Mouse (Mus musculus) hindbrain, embryonic 14.5 days (tissue): ENCODE data around the gene Stom. TPM values are rescaled to one million over a fixed set of nuclear protein-coding genes. Genes with fewer than 3 reads are reported as not detected.

Source experiments
- ATAC-seq: fragments of 200-750 bp; cut with Nextera tagmentation; 2 replicates; pipeline ENCODE4 v1.8.0; 2017; ENCODE audit warnings: moderate number of reproducible peaks, mild to moderate bottlenecking, moderate TSS enrichment, moderate library complexity; ENCODE audit not compliant: low FRiP score
- DNase-seq: peaks from one replicate; pipeline ENCODE4 v3.0.0-alpha.2; 2015; ENCODE audit warnings: low spot score
- H3K27ac ChIP-seq: fragments of 300-500 bp; sonication (generic); 2 replicates; pipeline ENCODE4 v1.5.1; 2014; ENCODE audit warnings: mild to moderate bottlenecking, moderate library complexity
- H3K27me3 ChIP-seq: fragments of 300-500 bp; sonication (generic); 2 replicates; pipeline ENCODE4 v1.6.1; 2014; ENCODE audit warnings: mild to moderate bottlenecking, low read length, mixed read lengths; ENCODE audit not compliant: control insufficient read depth, insufficient read depth
- H3K36me3 ChIP-seq: fragments of 300-500 bp; sonication (generic); replicated peaks from 2 replicates; pipeline ENCODE4 v1.6.1; 2014; ENCODE audit not compliant: control insufficient read depth, insufficient read depth
- H3K4me1 ChIP-seq: fragments of 300-500 bp; sonication (generic); replicated peaks from 2 replicates; pipeline ENCODE4 v1.6.1; 2014; ENCODE audit warnings: antibody characterized with exemption, low read length, mixed read lengths; ENCODE audit not compliant: control insufficient read depth, insufficient read depth
- H3K4me2 ChIP-seq: fragments of 300-500 bp; sonication (generic); replicated peaks from 2 replicates; pipeline ENCODE4 v1.6.1; 2014; ENCODE audit warnings: mild to moderate bottlenecking, moderate library complexity
- H3K4me3 ChIP-seq: fragments of 300-500 bp; sonication (generic); replicated peaks from 2 replicates; pipeline ENCODE4 v1.5.1; 2014; ENCODE audit warnings: mild to moderate bottlenecking, low read length
- H3K9ac ChIP-seq: fragments of 300-500 bp; sonication (generic); 2 replicates; pipeline ENCODE4 v1.6.1; 2014
- H3K9me3 ChIP-seq: fragments of 300-500 bp; sonication (generic); 2 replicates; pipeline ENCODE4 v1.6.1; 2016; ENCODE audit warnings: low read length; ENCODE audit not compliant: control insufficient read depth
- WGBS: fragments of 180-500 bp; shearing (Covaris S2); extraction: QIAGEN DNeasy Blood & Tissue Kit; methylation state at CpG from one replicate; pipeline ENCODE4 v1.1.7; 2014; 5-methylcytosine and 5-hydroxymethylcytosine counted together
- polyA plus RNA-seq: library from polyadenylated mRNA; unstranded; fragments of >200 nt; fragmentation: Nextera tagmentation; extraction: Ambion mirVana; gene quantifications from 2 replicates; pipeline ENCODE4 v1.2.1, GENCODE M21; 2014

Gene Stom
- polyA plus RNA-seq, 1 experiment from 2014 or later, result 24.4 TPM

- Histone ChIP-seq H3K27me3 (peaks cover 29% of the 10 kb centered on the region), H3K27ac (no peak overlapping the region), H3K4me2 (no peak overlapping the region), H3K4me3 (no peak overlapping the region), H3K36me3 (no peaks in the 10 kb centered on the region), H3K9me3 (no peaks in the 10 kb centered on the region), H3K4me1 (no peaks in the 10 kb centered on the region; the same call in 1 of the 2 replicates), H3K9ac (no peak overlapping the region)
- ATAC-seq (no peak), DNase-seq (no peak)
- WGBS, result 83% methylated on average over 5 of the region's 5 CpGs
Measured at GRCm38 (mm10) chr2:35285209-35285608, 51.6 kb downstream of the Stom start.

DNA sequence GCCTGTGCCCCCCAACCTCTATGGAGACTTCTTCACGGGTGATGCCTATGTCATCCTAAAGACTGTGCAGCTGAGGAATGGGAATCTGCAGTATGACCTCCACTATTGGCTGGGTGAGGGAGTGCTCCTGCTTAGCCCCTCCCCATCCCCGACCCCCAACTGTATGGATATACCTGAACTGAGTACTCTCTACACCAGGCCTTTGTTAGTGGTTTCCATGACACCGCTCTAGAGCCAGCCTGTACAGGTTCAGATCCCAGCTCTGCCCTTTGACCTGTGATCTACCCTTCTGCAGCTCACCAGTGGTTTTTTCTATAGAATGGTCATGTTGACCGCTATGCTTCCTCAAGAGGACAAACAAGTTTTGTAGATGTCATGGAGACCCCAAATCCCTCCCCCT, 52.8 kb downstream of the Stom start:
- 86% methylated on average over 4 of the region's 4 CpGs for WGBS
- H3K27me3 ChIP-seq, result peaks cover 29% of the 10 kb centered on the region
- no peak overlapping the region for H3K9ac ChIP-seq
- H3K27ac ChIP-seq, result no peak overlapping the region
- no peaks in the 10 kb centered on the region for H3K9me3 ChIP-seq
- no peak for ATAC-seq
- H3K4me1 ChIP-seq, result no peaks in the 10 kb centered on the region; the same call in 1 of the 2 replicates
- no peak for DNase-seq
- no peaks in the 10 kb centered on the region for H3K36me3 ChIP-seq
- H3K4me2 ChIP-seq, result no peak overlapping the region
- H3K4me3 ChIP-seq, result no peak overlapping the region

DNA sequence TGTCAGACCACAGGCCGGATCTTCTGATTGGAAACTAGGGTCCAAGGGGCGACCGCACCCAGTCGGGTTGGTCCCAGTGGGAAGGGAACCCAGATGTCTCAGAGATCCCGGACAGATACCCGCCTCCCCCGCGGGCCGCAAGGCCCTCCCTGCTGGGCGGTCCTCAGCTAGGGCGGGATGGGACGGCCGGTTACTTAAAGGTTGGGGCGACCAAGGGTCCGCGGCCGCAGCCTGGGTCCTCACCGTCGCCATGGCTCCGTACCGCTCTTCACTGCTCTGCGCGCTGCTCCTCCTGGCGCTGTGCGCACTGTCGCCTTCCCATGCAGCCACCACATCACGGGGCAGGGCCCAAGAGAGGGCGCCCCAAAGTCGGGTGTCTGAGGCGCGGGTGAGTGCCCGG, 54.6 kb downstream of the Stom start:
- DNase-seq (no peak), ATAC-seq (no peak)
- Histone ChIP-seq H3K9me3 (no peaks in the 10 kb centered on the region), H3K27ac (no peak overlapping the region), H3K27me3 (peaks cover 29% of the 10 kb centered on the region), H3K4me1 (no peaks in the 10 kb centered on the region; the same call in 1 of the 2 replicates), H3K4me3 (peak overlapping the region; percentile 22), H3K36me3 (no peaks in the 10 kb centered on the region), H3K9ac (peak overlapping the region; percentile 35; the same call in 1 of the 2 replicates), H3K4me2 (peak overlapping the region; percentile 47)
- 2% methylated on average over 32 of the region's 32 CpGs for WGBS

- ATAC-seq, result no peak
- 56% methylated on average over 3 of the region's 3 CpGs for WGBS
- no peak for DNase-seq
- Histone ChIP-seq H3K27me3 (peaks cover 29% of the 10 kb centered on the region), H3K9me3 (no peaks in the 10 kb centered on the region), H3K27ac (no peak overlapping the region), H3K4me3 (no peak overlapping the region), H3K9ac (no peak overlapping the region), H3K36me3 (no peaks in the 10 kb centered on the region), H3K4me2 (no peak overlapping the region), H3K4me1 (no peaks in the 10 kb centered on the region; the same call in 1 of the 2 replicates)
Measured at GRCm38 (mm10) chr2:35280001-35280400, 56.8 kb downstream of the Stom start.

DNA sequence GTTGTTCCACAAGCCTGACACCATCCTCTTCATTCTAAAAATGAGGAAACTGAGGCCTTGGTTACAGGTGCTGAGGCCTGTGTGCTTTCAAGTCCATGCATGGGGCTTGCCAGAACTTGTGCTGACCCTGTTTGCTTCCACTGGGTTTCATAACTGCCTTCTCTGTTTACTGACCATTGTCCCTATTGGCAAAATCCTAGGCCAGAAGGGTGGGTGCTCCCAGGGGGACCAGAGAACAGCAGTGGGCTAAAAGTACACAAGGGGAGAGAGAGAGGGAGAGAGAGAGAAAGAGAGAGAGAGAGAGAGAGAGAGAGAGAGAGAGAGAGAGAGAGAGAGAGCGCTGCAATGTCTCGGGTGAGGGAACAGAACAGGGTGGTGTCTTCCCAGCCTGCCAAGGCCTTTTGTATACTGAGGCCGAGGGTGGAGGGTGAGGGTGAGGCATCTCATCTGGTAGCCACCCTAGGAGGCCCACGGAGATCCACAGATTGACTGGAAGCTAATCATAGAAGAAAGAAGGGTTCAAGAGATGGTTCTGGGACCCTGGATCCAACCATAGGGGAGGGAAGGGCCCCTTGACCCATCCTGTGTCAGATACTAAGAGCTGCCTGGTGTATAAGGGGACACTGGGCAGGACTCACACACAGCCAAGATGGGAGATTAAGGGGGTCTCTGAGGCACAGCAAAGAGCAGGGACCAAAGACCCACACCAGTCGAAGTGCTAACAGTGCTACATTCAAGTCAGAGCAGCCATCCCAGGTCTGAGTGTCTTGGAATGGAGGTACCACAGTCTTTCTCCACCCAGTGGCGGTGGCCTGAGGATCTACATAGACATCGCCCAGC, 58.2 kb downstream of the Stom start:
- no peak for DNase-seq
- no peaks in the 10 kb centered on the region; the same call in 1 of the 2 replicates for H3K4me1 ChIP-seq
- H3K27ac ChIP-seq, result no peak overlapping the region
- H3K9ac ChIP-seq, result no peak overlapping the region
- WGBS, result 84% methylated on average over 7 of the region's 7 CpGs
- no peak for ATAC-seq
- no peak overlapping the region for H3K4me2 ChIP-seq
- H3K4me3 ChIP-seq, result no peak overlapping the region
- no peaks in the 10 kb centered on the region for H3K9me3 ChIP-seq
- peaks cover 26% of the 10 kb centered on the region for H3K27me3 ChIP-seq
- no peaks in the 10 kb centered on the region for H3K36me3 ChIP-seq

DNA sequence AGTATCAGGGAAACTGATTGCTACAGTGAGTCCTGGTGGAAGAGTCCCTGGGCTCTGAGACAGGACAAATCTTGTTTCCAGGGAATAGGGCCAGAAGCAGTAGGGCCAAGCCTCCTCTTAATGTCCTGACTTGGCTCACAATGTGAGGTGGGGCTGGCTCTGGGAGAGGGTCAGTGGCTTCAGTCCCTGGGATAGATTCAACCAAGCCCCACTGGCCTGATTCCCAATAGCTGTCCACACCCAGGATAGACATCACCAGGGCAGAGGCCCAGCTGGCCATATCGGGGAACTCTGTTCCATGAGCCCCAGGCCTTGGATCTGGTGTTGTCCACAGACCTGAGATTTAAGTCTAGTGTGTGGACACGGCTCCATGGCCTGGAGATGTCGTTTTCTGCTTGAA, 59.1 kb downstream of the Stom start:
- no peaks in the 10 kb centered on the region for H3K9me3 ChIP-seq
- no peaks in the 10 kb centered on the region; the same call in 1 of the 2 replicates for H3K4me1 ChIP-seq
- H3K27ac ChIP-seq, result no peak overlapping the region
- 85% methylated on average over 3 of the region's 3 CpGs for WGBS
- ATAC-seq, result no peak
- no peak overlapping the region for H3K9ac ChIP-seq
- no peak for DNase-seq
- H3K36me3 ChIP-seq, result no peaks in the 10 kb centered on the region
- peaks cover 17% of the 10 kb centered on the region for H3K27me3 ChIP-seq
- H3K4me3 ChIP-seq, result no peak overlapping the region
- no peak overlapping the region for H3K4me2 ChIP-seq

- H3K4me2 ChIP-seq, result no peak overlapping the region
- ATAC-seq (no peak), DNase-seq (no peak)
- 33% methylated on average over 2 of the region's 2 CpGs for WGBS
- H3K4me3 ChIP-seq, result no peak overlapping the region
- H3K4me1 ChIP-seq, result no peaks in the 10 kb centered on the region
- no peaks in the 10 kb centered on the region for H3K27me3 ChIP-seq
- no peak overlapping the region for H3K9ac ChIP-seq
- no peak overlapping the region for H3K27ac ChIP-seq
- no peaks in the 10 kb centered on the region for H3K9me3 ChIP-seq
- no peaks in the 10 kb centered on the region for H3K36me3 ChIP-seq
Measured at GRCm38 (mm10) chr2:35273536-35273935, 63.2 kb downstream of the Stom start.

- no peak overlapping the region for H3K4me2 ChIP-seq
- no peaks in the 10 kb centered on the region for H3K36me3 ChIP-seq
- no peaks in the 10 kb centered on the region for H3K9me3 ChIP-seq
- H3K27me3 ChIP-seq, result no peaks in the 10 kb centered on the region
- no peaks in the 10 kb centered on the region for H3K4me1 ChIP-seq
- H3K4me3 ChIP-seq, result no peak overlapping the region
- ATAC-seq, result no peak
- no peak overlapping the region for H3K27ac ChIP-seq
- WGBS, result 88% methylated on average over 6 of the region's 6 CpGs
- DNase-seq, result no peak
- H3K9ac ChIP-seq, result no peak overlapping the region
Measured at GRCm38 (mm10) chr2:35272881-35273280, 63.9 kb downstream of the Stom start.

DNA sequence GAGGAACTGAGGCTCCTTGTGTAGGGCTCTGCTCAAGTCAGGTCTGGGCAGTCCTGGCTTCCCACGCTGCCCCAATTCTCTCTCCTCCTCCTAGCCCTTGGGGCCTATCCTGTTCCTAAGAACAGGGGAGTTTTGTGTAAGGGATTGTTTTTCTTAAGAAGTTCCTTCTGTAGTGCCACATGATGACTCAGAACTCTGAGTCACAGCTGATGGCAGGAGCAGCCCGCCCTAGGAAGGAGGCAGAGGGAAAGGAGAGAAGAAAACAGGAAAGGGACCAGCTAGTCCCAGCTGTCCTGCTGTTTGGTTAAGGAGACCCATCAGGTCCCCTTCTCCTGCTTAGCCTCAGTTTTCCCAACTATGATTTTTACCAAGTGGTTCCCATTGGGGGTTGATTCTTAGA, 65.0 kb downstream of the Stom start:
- Histone ChIP-seq H3K27me3 (no peaks in the 10 kb centered on the region), H3K4me1 (no peaks in the 10 kb centered on the region), H3K9ac (no peak overlapping the region), H3K36me3 (no peaks in the 10 kb centered on the region), H3K9me3 (no peaks in the 10 kb centered on the region), H3K4me3 (no peak overlapping the region), H3K27ac (no peak overlapping the region), H3K4me2 (no peak overlapping the region)
- 78% methylated on average over 2 of the region's 2 CpGs for WGBS
- ATAC-seq, result no peak
- no peak for DNase-seq
